Mouse (Mus musculus) forelimb bud, embryonic 11.5 days (tissue): Measurements from ENCODE around the gene Sf3b2.
"Not testable (repeated sequence)": the region's sequence is repeated elsewhere in the genome, so short reads cannot be mapped to it uniquely, and the experiment has no call there.

Source experiments
- DNase-seq: peaks from one replicate; pipeline ENCODE4 v3.0.0-alpha.2; 2012; ENCODE audit warnings: low read depth, low spot score

Sf3b2 gene

DNA sequence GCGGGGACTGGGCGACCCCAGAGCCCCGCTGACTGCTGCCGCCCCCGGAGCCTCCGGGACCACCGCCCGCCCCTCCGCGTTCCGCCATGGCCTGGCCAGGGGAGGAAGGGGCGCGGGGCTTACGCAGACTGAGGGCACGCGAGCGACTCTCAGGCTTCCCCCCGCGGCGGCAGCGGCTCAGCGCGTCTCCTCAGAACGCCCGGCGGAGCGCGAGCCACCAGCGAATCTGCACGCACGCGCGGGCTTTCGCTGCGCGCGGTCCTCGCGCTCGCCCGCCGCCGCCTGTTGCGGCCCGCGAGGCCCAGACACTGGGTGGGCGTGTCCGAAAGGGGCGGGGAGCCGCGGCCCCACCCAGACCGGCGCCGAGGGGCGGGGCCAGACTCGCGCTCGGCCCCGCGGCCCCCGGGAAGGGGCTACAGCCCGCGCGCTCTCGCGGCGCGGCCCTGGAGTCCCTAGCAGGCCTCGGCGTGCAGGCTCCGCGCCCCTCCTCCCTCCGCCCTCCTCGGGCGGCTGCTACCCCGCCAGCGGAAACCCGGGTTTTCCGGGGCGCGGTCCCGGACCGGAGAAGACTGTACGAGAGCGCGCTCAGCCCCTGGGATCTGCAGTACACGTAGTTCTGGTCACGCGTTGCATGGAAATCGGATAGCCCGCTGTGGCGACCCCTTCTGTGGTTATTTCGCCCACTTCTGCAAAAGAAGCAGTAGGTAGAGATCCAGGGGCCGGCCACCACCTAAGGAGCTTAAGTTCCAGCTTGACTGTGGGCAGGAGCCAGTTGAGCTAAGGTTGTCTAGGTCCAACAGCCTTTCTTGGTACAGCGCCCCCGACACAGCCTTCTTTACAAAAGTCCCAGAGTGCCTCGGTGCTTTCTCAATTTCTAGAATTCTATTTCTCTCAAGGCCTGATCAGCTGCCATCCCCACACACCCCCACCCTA, 22.2 kb downstream of the Sf3b2 start, which contains the start of gene Pacs1:
Pacs1 (minus strand) TSS at position 319 of the 933 bp plus-strand sequence.
- DNase-seq = peak; percentile 91

DNA sequence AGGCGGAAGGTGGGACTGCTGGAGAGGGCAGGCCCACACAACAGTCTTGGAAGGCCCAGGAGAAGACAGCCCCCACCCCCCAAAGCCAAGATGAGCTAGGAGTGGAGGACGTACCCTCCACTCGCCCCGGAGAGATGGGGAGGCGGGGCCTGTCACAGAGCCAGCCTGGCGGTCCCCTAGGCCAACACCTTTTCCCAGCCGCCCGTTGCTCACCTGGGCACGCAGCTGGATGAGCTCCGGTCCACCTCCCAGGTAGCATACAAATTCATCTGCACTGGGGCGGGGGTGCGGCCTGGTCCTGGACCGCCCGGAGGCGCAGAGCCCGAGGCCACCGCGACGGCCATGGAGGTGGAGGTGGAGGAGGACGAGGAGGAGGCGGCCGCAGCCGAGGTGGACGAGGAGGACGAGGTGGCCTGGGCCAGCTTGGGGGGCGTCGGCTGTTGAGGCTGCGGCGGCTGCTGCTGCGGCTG, 22.9 kb downstream of the Sf3b2 start:
- peak; percentile 30 for DNase-seq

DNA sequence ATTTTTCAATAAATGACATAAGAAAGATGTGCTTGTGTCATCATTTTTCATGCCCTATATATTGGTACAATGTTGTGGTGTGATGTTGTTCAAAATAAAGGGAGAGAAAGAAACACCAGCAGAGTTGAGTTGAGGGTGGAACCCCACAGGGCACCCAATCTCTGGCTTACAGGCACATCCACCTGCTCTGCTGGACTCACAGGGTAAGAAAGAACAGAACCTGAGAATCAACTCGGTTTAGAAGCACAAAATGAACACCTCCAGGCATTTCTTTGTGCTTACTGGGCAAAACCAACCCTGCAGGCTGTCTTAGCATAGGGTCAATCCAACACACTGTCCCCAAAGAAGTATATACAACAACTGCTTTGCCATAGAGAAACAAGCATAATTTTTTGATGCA, 23.8 kb downstream of the Sf3b2 start:
- no peak for DNase-seq

DNA sequence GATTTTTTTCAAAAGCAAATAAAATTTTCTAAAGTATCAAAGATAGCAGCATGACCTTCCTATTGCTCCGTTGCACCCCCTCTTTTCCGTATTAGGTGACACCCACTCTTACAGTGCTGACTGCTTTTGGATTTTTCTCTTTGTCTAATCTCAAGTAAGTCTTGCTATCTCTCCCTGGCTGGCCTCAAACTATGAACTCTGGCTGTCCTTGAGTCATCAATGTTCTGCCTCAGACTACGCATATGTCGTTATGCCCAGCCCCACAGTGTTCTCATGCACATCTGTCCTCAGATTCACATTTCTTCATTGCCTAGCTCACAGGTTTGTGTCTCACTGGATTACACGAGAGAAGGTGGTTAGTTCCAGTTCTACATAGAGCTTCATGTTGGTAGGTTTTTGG, 25.9 kb downstream of the Sf3b2 start:
- DNase-seq = no peak

DNA sequence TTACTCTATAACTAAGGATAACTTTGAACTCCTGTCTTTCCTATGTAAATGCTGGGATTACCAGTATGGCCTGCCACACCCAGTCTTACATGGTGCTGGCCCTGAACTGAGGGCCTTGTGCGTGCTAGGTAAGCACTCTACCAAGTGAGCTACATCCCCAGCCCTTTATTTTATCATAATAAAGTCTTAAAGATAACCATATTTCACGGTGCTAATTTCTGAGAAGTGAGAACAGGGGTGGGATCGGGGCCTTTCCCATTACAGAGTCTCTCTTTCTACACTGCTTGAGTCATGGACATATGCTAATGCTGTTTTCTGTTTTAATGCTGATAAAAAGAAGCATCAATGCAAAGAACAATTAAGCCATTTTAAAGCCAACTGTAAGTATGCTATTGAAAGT, 26.4 kb downstream of the Sf3b2 start:
- DNase-seq = no peak

DNA sequence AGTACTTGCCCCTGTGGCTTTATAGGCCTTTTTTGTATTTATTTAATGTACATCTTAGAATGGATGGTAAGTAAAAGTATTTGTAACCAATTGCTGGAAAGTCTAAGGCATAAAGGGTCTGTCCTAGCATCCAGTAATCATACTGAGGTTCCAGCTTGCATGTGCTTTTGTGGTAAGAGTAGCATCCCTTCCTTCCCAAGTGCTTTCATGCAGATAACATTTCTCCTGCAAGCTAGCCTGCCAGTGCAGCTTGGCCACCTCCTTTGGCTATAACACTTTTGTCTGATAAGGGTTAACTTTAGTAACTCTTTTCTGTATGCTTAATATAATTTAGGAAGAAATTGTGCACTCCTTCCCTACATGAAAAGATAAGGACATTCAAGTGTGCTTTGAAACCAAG, 27.2 kb downstream of the Sf3b2 start:
- no peak for DNase-seq

DNA sequence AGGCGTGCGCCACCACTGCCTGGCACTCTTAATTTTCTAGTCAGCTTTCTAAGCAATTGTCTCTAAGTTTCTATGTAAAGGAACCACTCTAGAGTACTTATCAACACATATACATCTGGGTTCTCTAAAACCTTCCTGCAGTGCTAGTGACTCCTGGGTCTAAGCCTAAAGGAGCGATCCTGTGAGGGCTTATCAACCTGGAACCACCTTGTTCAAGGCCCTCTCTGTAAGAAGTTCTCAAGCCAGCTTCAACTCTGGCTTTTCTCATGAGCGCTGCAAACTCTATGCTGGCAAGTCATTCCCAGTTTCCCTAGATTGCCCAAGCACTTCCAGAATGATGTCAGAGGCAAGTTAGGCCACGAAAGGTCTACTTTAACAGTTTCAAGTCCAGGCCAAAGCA, 28.2 kb downstream of the Sf3b2 start:
- DNase-seq = no peak

DNA sequence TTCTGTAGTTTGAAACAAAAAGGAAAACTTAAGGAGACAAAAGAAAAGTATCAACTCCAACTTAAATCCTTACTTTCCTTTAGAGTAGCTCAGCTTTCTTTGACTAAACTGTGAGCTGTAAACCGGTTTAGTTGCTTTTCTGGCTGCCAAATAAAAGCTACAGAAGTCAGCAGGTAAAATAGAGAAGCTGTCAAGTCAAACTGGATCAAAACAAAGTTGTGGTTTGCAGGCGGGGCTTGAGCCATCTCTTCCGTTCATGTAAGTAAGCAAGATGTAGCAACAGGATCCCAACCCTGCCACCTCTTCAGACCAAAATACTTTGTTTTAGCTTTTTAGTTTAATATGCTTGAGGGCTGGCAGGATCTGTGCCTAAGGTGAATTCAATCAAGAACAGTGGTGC, 38.1 kb downstream of the Sf3b2 start:
- DNase-seq = no peak

DNA sequence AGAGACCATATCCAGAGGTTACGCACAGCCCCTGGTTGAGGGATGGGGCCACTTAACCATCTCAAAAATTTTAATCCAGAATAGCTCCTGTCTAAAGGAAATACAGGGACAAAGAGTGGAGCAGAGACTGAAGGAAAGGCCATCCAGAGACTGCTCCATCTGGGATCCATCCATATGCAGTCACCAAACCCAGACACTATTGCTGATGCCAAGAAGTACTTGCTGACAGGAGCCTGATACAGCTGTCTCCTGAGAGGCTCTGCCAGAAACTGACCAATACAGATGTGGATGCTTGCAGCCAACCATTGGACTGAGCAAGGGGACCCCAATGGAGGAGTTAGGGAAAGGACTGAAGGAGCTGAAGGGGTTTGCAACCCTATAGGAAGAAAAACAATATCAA, 58.3 kb downstream of the Sf3b2 start:
- DNase-seq = not testable (repeated sequence)

DNA sequence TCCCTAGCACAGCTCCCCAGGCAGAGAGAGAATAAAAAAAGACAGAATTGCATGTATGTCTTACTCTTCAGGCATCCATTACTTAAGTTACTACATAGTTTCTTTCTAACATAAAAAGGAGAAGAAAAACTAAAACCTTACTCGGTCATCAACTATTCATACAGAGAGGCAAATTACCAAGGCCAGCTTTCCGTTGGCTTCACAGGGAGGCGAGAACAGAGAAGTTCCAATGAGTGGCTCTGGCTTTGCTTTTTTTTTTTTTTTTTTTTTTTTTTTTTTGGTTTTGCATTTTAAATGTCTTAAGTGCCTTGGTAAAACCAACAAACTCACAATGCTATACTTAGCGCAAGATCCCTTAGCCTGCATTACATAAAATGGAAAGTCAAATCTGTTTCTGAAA, 62.6 kb downstream of the Sf3b2 start:
- no peak for DNase-seq

DNA sequence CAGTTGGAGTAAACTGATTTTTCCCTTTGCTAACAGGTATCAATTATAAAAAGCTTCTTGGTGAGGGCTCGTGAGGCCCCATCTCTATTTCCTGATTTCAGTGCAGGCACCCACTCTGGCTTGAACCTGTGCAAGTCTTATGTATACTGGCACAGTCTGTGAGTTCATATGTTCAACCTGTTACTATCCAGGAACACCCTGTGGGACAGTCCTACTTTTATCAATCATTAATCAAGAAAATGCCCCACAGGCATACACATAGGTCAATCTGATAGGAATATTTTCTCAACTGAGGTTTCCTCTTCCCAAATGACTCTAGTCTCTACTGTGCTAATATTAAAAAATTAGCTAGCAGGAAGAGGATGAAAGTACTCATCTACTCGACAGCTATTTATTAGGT, 65.1 kb downstream of the Sf3b2 start:
- no peak for DNase-seq

DNA sequence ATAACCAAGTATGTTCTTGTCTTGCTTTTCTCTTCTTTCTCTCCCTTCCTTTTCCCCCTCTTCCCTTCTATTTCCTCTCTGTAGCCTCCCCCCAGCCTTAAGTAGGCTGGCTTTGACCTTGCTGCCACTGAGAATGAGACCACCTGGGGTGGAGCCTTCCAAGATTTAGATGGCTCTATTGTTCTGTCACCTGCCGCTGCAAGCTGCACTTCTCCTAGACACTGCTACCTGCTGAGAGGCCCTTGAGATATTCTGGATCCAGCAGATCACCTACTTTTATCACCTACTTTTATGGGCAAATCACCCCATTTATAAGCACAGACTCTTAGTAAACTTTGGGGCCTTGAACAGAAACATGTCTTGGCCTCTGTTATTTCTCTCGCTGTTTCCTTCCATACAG, 70.6 kb downstream of the Sf3b2 start:
- DNase-seq = no peak

DNA sequence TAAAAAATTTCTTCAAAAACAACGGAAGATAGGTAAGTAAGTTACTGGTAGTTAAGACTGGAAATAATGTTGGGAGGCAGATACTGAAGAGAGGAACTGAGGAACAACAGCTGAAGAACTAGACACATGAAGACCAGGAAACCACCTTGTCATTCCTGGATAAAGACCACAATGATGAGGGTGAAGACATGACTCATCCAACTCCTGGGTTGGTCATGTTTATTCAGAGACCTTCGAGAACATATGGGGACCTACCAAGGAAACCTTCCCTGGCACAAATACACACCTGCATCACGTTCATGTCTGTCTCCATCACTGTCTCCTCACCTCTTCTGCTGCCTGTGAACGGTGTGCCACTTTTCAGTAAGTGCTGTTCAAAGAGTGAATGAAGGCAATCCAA, 71.2 kb downstream of the Sf3b2 start:
- DNase-seq = no peak
